Mouse (Mus musculus): ENCODE measurements around the gene Elmo1. TPM values are rescaled to one million over a fixed set of nuclear protein-coding genes. Genes with fewer than 3 reads are reported as not detected.

Elmo1 gene
- polyA plus RNA-seq, 1 experiment = 16.1 TPM

DNA sequence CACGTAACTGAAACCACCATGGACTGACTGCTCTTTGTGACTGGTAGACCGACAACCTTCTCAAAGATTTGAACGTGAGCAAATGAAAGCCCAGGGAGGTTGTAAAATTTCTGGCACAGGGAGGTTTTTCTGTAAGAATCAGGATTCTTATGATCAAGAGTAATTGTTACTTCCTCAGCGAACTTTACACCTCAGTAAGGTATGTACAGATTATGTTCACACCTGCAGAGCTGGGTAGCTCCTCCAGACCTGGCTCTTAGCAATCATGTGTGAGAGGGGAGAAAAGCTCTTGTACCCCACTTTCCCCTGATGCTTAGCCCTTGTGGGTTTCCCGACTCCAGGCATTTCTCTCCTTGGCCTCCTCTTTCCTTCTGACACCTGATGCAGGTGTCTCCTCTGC lies 123.5 kb downstream of the Elmo1 start:
- no peak for TF ChIP-seq POLR2A (IDR thresholded peaks at IDR 0.05; ENCODE audit: insufficient read depth, low read length)
- no peak for TF ChIP-seq EP300 (IDR thresholded peaks at IDR 0.05; ENCODE audit: insufficient read depth, low read depth, low read length)
- TF ChIP-seq CTCF (IDR thresholded peaks at IDR 0.05; ENCODE audit: low read depth, low read length) = no peak
- H3K4me1 ChIP-seq (ENCODE audit: control insufficient read depth, insufficient read depth, low read length) = no peaks in the 10 kb centered on the region
- no peaks in the 10 kb centered on the region for H3K27me3 ChIP-seq (ENCODE audit: control insufficient read depth, insufficient read depth, low read length, poor library complexity, severe bottlenecking)
- no peak overlapping the region for H3K9ac ChIP-seq (ENCODE audit: low read depth, poor library complexity, severe bottlenecking)
- no peak overlapping the region for H3K27ac ChIP-seq (ENCODE audit: insufficient read depth, low read length)
- H3K4me3 ChIP-seq (ENCODE audit: low read depth, low read length) = no peak overlapping the region
- peaks cover 4% of the 10 kb centered on the region; the same call in 1 of the 2 replicates for H3K9me3 ChIP-seq (replicated peaks; ENCODE audit: control insufficient read depth, insufficient read depth, low read length, poor library complexity, severe bottlenecking)
- no peaks in the 10 kb centered on the region for H3K36me3 ChIP-seq (ENCODE audit: control insufficient read depth, insufficient read depth, low read length, poor library complexity, severe bottlenecking)

DNA sequence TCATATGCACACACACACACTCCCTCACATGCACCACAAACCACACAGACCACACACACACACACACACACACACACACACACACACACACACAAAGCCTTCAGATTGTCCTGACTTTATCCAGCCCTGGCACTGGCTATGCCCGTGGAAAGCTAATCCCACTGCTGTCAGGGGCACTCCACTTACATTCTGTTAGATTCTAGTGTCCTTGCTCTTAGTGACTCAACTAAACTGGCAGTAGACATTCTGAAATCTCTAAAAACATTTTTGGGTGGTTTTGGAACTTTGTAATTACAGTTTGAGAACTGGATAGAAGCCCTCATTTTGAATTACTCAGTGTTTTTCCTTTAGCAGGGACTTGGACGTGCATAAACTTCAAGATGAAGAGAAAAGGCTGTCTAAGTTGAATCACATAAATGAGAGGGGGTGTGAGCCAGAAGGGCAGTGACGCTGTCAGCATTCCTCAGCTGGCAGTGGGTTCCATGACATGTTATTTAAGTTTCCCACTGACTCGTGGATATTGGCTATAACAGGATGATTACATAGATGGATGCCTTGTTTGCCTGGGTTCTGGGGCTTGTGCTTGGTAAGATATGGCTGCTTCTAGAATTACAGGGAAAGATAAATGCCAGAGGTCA lies 127.2 kb downstream of the Elmo1 start:
- H3K27ac ChIP-seq (ENCODE audit: insufficient read depth, low read length) = no peak overlapping the region
- TF ChIP-seq EP300 (IDR thresholded peaks at IDR 0.05; ENCODE audit: insufficient read depth, low read depth, low read length) = no peak
- TF ChIP-seq POLR2A (IDR thresholded peaks at IDR 0.05; ENCODE audit: insufficient read depth, low read length) = no peak
- TF ChIP-seq CTCF (IDR thresholded peaks at IDR 0.05; ENCODE audit: low read depth, low read length) = no peak
- H3K9me3 ChIP-seq (replicated peaks; ENCODE audit: control insufficient read depth, insufficient read depth, low read length, poor library complexity, severe bottlenecking) = peaks cover 11% of the 10 kb centered on the region; the same call in 1 of the 2 replicates

DNA sequence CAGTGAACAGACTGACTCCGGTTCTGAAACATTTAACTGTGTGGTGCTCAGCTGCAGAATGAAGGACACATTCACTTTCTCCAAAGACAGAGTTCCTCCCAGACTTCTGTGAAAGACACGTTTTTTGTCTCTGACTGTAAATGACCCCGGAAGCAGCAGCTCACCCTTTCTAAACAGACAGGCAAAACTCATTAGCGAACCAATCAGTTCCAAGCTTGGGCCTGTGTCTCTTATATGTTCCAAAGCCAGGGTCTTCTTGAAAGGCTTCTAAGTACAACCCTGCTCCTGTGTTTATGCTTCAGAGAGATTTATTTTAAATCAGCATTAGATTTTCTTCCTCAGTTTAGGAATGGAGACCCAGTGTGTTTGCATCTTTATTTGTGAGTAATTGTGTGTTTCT lies 127.7 kb downstream of the Elmo1 start:
- Histone ChIP-seq H3K36me3 (ENCODE audit: control insufficient read depth, insufficient read depth, low read length, poor library complexity, severe bottlenecking) (no peaks in the 10 kb centered on the region), H3K9me3 (replicated peaks; ENCODE audit: control insufficient read depth, insufficient read depth, low read length, poor library complexity, severe bottlenecking) (peaks cover 11% of the 10 kb centered on the region; the same call in 1 of the 2 replicates), H3K27me3 (ENCODE audit: control insufficient read depth, insufficient read depth, low read length, poor library complexity, severe bottlenecking) (no peaks in the 10 kb centered on the region), H3K27ac (ENCODE audit: insufficient read depth, low read length) (no peak overlapping the region), H3K4me1 (ENCODE audit: control insufficient read depth, insufficient read depth, low read length) (no peaks in the 10 kb centered on the region), H3K4me3 (ENCODE audit: low read depth, low read length) (no peak overlapping the region), H3K9ac (ENCODE audit: low read depth, poor library complexity, severe bottlenecking) (no peak overlapping the region)
- TF ChIP-seq CTCF (IDR thresholded peaks at IDR 0.05; ENCODE audit: low read depth, low read length) (no peak), EP300 (IDR thresholded peaks at IDR 0.05; ENCODE audit: insufficient read depth, low read depth, low read length) (no peak), POLR2A (IDR thresholded peaks at IDR 0.05; ENCODE audit: insufficient read depth, low read length) (no peak)

More for the DNA sequence above, 127.2 kb downstream of the Elmo1 start:
- Histone ChIP-seq H3K4me3 (ENCODE audit: low read depth, low read length) (no peak overlapping the region), H3K27me3 (ENCODE audit: control insufficient read depth, insufficient read depth, low read length, poor library complexity, severe bottlenecking) (no peaks in the 10 kb centered on the region), H3K9ac (ENCODE audit: low read depth, poor library complexity, severe bottlenecking) (no peak overlapping the region), H3K4me1 (ENCODE audit: control insufficient read depth, insufficient read depth, low read length) (no peaks in the 10 kb centered on the region), H3K36me3 (ENCODE audit: control insufficient read depth, insufficient read depth, low read length, poor library complexity, severe bottlenecking) (no peaks in the 10 kb centered on the region)

DNA sequence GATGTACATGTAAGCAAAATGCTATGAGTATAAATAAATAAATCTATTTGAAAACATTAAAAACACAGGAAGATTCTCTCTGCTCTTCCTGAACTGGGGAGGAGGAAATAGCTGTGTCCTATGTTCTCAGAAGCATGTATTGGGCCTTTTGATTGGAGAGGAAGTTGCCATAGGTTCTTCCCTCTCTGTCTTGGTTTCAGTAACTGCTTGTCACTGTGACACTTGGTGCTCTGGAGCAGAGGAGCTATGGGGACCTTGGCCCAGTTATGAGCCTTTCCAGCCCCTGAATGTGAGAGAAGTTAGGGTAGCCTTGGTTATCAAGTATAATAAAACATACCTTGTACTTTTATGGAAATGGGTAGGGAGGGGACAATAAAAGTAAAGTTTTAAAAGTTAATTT lies 130.0 kb downstream of the Elmo1 start:
- no peaks in the 10 kb centered on the region for H3K4me1 ChIP-seq (ENCODE audit: control insufficient read depth, insufficient read depth, low read length)
- TF ChIP-seq CTCF (IDR thresholded peaks at IDR 0.05; ENCODE audit: low read depth, low read length) = no peak
- no peak for TF ChIP-seq EP300 (IDR thresholded peaks at IDR 0.05; ENCODE audit: insufficient read depth, low read depth, low read length)
- TF ChIP-seq POLR2A (IDR thresholded peaks at IDR 0.05; ENCODE audit: insufficient read depth, low read length) = no peak

DNA sequence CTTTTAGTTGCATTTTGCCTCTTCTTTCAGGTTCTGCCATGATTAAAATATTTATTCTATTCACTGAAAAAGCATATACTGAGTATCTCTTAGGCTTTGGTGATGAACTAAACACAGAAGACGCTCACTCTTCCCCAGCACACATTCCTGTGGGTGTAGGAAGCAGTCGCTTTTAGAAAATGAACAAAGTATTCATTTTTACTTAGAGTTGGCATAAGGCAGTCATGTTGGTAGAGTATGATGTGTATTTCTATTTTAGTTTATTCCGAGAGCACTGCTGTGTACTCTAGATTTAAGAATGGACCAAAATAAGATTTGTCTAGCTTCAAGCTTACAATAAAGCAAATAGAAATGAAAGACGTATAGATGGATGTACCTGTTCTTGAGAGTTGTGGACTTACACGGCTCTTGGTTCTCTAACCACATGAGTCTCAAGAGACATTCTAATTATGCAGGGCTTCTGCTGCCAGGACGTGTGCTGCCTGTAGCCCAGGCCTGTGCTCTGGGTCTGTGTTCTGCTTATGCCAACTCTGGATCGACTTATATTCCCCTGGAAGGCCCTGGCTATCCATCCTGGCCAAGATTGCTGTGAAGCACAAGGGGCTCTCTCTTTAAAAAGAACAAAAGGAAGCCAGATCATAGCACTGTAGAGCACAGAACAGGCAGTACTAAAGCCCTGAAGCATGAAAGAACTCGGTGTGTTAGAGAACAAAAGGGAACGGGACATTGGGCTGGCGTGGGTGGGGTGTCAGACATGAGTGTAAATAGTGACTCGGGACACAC lies 137.7 kb downstream of the Elmo1 start:
- Histone ChIP-seq H3K27ac (ENCODE audit: insufficient read depth, low read length) (no peak overlapping the region), H3K4me3 (ENCODE audit: low read depth, low read length) (no peak overlapping the region), H3K9me3 (replicated peaks; ENCODE audit: control insufficient read depth, insufficient read depth, low read length, poor library complexity, severe bottlenecking) (no peaks in the 10 kb centered on the region), H3K27me3 (ENCODE audit: control insufficient read depth, insufficient read depth, low read length, poor library complexity, severe bottlenecking) (no peaks in the 10 kb centered on the region), H3K36me3 (ENCODE audit: control insufficient read depth, insufficient read depth, low read length, poor library complexity, severe bottlenecking) (no peaks in the 10 kb centered on the region), H3K9ac (ENCODE audit: low read depth, poor library complexity, severe bottlenecking) (no peak overlapping the region), H3K4me1 (ENCODE audit: control insufficient read depth, insufficient read depth, low read length) (no peaks in the 10 kb centered on the region)
- TF ChIP-seq POLR2A (IDR thresholded peaks at IDR 0.05; ENCODE audit: insufficient read depth, low read length) = no peak

More for the DNA sequence above, 130.0 kb downstream of the Elmo1 start:
- no peak overlapping the region for H3K4me3 ChIP-seq (ENCODE audit: low read depth, low read length)
- H3K9me3 ChIP-seq (replicated peaks; ENCODE audit: control insufficient read depth, insufficient read depth, low read length, poor library complexity, severe bottlenecking) = peaks cover 11% of the 10 kb centered on the region; the same call in 1 of the 2 replicates
- no peaks in the 10 kb centered on the region for H3K36me3 ChIP-seq (ENCODE audit: control insufficient read depth, insufficient read depth, low read length, poor library complexity, severe bottlenecking)
- H3K9ac ChIP-seq (ENCODE audit: low read depth, poor library complexity, severe bottlenecking) = no peak overlapping the region
- H3K27ac ChIP-seq (ENCODE audit: insufficient read depth, low read length) = no peak overlapping the region
- H3K27me3 ChIP-seq (ENCODE audit: control insufficient read depth, insufficient read depth, low read length, poor library complexity, severe bottlenecking) = no peaks in the 10 kb centered on the region

Data from ES-Bruce4 (cell line).